Mouse (Mus musculus): ENCODE results near the gene Msantd3. TPM values are rescaled to one million over a fixed set of nuclear protein-coding genes. Genes with fewer than 3 reads are reported as not detected.

The Msantd3 gene
- 12.6 TPM for polyA plus RNA-seq (2014; fragmentation: Illumina TruSeq; extraction: RNeasy Lipid Tissue Mini Kit (QIAGEN cat#74804))

DNA sequence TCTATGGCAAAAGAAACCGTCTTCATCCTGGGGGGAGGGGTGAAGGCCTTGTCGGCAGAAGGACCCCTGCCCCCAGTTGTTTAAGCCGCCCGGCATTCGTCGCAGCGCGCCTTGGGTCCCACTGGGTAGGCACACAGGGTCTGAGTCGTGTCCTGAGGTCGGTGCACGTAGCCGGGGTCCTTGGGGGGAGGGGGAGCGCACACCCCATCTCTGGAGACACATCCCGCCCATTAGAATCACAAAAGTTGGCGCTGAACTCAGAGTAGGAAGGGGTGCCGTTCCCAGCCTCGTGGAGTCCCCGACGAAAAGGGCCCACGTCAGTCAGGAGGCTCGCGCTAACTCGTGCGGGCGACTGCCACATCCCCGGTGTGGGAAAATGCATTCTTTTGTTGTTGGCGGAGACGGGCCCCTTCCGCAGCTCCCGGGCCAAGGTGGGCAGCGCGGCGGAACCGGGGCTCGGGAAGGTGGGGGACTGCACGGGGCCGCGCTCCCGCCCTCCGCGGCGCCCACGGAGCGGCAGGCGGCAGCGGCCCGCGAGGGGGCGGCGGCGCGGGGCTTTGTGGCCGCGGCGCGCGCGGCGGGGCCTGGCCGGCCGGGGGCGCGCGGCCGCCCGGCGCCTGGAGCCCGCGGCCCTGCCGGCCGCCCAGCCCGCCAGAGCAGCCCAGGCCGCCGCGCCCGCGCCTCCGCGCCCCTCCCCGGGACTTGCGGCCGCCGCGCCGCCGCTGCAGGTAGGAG lies at the start of gene Msantd3:
Msantd3 (plus strand) TSS at position 95 of the 735 bp plus-strand sequence.

DNA sequence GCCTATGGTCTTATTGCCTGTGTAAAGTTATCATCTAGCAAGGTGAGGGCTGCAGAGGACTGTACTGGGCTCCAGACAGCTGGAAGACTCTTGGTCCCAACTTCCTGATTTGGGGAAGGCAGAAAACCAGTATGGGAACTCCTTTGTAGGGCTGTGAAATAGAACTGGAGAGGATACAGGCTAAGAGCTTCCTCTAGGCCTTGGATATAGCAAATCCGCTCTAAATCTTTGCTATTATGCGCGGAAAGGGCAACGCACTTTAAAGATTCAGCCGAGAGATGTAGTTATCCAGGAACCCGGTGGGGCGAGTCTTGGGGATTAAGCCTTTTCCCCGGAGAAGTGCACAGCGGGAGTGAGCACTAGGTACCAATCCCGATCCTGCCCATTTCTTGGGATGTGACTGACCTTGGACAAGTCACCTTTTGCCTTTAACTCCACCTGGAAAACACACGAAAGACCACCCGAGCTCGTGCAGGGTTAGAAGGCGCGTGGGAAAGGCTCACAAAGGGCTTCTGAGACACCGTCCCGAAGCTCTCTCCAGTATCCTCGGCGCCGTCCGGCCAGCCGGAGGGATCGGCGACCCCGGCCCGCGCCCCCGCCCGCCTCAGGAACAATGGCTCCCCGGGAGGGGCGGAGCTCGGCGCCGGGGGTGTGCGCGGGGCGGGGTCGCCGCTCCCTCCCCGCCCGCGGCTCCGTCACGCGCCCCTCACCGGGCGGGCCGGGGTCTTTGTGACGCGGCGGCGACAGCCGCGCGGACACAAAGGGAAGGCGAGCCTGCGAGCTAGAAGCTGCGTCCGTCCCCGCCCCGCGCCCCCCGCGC lies 44.9 kb downstream of the Msantd3 start, which contains the start of gene Tmeff1:
Tmeff1 (plus strand) TSS at position 754 of the 820 bp plus-strand sequence.

Other genes starting within 250 kb of the Msantd3 start
- gene Tex10, start 66.5 kb upstream of the Msantd3 start, polyA plus RNA-seq (2014; fragmentation: Illumina TruSeq; extraction: RNeasy Lipid Tissue Mini Kit (QIAGEN cat#74804)): 79.7 TPM
- gene Tmeff1, start 45.2 kb downstream of the Msantd3 start, polyA plus RNA-seq (2014; fragmentation: Illumina TruSeq; extraction: RNeasy Lipid Tissue Mini Kit (QIAGEN cat#74804)): 58.3 TPM
- gene Cavin4, start 123.6 kb downstream of the Msantd3 start, polyA plus RNA-seq (2014; fragmentation: Illumina TruSeq; extraction: RNeasy Lipid Tissue Mini Kit (QIAGEN cat#74804)): not detected

All from ovary, adult 10 weeks (tissue).